Mouse (Mus musculus) olfactory bulb, adult 2 months (tissue): ENCODE results near the gene Sirt6.

ENCODE experiments used
- CTCF ChIP-seq: fragments of 200-500 bp; IDR thresholded peaks from 2 replicates; pipeline ENCODE4 v1.5.1; 2012; ENCODE audit warnings: low read depth, mild to moderate bottlenecking, low read length, moderate library complexity; ENCODE audit not compliant: insufficient read depth
- POLR2A ChIP-seq: fragments of 200-500 bp; IDR thresholded peaks from 2 replicates; pipeline ENCODE4 v1.6.1; 2012; ENCODE audit warnings: mild to moderate bottlenecking, low read depth, low read length, moderate library complexity; ENCODE audit not compliant: insufficient read depth

- TF ChIP-seq CTCF = no peak
- no peak for TF ChIP-seq POLR2A
Measured at GRCm38 (mm10) chr10:81592631-81593030, 35.0 kb downstream of the Sirt6 start.
